Mouse (Mus musculus): Measurements from ENCODE around the gene Gsdma2.

Gsdma2 gene

DNA sequence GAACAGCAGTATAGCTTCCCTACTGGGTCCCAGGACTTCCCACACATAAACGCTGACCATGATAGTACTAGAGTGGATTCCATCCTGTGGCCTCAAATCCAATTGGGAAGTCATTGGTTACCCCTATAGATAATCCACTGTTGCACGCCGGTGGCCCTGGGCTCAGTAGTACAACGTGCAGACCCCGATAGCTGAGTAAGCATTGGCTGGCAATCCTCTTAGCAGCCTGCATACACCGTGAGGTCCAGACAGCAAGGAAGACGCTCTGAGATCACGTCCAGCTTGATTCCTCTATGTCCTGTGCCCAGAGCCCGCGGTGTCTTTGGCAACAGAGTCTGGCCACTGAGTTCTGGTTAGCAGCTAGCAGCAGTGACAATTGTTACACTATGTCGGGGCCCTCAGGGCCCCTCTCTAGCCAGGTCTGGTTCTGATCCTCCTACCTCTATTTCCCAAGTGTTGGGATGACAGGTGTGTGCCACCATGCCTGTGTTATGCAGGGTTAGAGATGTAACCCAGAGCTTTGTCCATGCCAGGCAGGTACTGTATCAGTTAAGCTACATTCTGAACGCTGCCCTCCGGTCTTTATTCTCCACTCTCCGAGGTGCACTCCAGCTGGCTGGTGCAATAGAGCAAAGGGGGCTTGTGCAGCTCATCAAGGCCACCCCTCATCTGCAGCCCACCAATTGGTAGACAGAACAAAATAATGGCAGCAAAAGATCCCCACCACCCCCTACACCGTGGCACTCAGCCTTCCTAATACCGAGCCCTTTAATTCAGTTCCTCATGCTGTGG, 52.5 kb downstream of the Gsdma2 start:
- no peak for DNase-seq (ENCODE audit: low spot score in 2 of 2)

DNA sequence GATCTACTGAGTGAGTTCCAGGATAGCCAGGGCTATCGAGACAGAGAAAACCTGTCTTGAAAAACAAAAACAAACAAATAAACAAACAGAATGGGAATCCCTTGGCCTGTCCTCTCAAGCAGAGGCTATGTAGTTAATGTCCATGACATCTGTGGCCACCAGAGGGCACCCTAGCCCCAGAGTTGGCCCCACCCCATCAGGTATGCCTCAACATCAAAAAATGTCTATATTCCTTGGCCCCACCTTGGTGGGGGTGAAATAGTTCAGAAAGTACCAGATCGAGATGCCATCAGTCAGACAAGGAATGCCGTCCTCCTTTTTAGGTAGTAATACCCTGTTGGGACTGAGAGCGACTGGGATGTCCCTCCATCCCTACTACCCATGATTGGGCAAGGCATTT, 53.4 kb downstream of the Gsdma2 start:
- peak; percentile 66 to 81 for DNase-seq (ENCODE audit: low spot score in 2 of 2)

GRCm38 (mm10) chr11:98701213-98701670, 54.7 kb downstream of the Gsdma2 start, which contains the start of gene Csf3:
Gene Csf3 (plus strand): TSS chr11:98701263.
- DNase-seq (ENCODE audit: low spot score in 2 of 2): no peak

GRCm38 (mm10) chr11:98702323-98702722, 55.8 kb downstream of the Gsdma2 start:
- no peak for DNase-seq (ENCODE audit: low spot score in 2 of 2)

DNA sequence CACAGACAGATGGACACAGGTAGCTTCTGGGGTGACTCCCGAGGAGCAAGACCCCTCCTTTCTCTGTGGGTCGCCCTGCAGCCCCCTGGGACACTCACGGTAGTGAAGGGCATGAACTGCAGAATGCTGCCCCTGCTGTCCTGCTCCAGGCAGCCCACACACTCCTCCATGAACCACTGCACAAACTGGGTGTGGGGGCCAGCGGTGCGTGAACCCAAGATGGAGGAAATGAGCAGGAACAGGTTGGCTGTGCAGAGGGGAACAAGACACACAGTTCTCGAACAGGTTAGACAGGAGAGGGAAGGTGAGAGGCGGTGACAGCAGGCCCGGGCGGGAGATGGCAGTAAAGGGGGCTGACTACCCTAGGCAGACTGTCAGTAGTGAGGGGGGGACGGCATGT, 58.5 kb downstream of the Gsdma2 start:
- no peak for DNase-seq (ENCODE audit: low spot score in 2 of 2)

Data from cerebellum, postnatal 4 days (tissue).